Mouse (Mus musculus) thymus, postnatal 10 days (tissue): ENCODE data around the gene Ino80d.
"Not testable (repeated sequence)": the region's sequence is repeated elsewhere in the genome, so short reads cannot be mapped to it uniquely, and the experiment has no call there.

ENCODE experiments used
- DNase-seq, 2 experiments: peaks; one replicate each; pipeline ENCODE4 v3.0.0; 2021; ENCODE audit warnings: low spot score in 2 of 2

Gene Ino80d

DNA sequence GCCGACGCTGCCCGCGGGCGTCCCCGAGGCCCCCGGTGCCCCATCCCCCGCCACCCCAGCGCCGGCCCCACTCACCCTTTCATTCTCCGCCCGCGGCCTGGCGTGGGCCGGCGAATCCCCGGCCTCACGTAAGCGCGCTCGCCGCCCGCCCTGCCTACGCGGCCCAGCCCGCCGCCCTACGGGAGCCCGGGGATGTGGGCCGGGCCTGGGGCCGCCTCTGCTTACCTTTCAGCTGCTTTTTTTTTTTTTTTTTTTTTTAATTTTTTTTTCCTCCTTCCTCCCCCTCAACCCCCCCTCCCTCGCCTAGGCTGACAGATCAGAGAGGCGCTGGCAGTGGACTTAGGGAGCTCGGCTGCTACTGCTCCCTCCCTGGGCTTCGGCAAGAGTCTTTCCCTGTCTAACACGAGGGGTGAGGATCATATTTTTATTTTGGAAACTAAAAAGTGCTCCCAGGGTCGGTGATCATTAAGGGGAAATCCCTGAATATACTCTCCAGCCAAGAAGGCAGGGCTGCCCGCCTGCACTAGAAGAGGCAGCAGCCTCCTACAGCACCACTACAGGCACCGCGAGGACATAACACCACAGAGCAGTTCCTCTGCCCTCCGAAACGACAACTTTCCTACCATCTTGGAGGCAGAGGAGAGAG, at the start of gene Ino80d:
Ino80d (minus strand) TSS at position 532 of the 646 bp plus-strand sequence.
- DNase-seq = peak; percentile 70 to 75

DNA sequence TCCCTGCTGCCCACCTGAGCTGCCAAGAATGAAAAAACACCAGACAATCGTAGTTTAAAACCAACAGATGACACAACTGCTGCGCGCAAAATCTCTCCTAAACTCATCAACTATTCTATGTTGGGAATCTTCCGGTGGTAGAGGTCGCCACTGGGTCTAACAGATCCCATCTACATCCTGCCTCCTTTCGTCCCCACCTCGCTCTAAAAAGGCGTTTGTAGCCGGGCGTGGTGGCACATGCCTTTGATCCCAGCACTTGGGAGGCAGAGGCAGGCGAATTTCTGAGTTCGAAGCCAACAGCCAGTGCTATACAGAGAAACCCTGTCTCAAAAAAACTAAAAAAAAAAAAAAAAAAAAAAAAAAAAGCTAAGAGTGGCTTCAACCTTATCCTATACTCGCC, 25.8 kb upstream of the Ino80d start:
- no peak for DNase-seq

DNA sequence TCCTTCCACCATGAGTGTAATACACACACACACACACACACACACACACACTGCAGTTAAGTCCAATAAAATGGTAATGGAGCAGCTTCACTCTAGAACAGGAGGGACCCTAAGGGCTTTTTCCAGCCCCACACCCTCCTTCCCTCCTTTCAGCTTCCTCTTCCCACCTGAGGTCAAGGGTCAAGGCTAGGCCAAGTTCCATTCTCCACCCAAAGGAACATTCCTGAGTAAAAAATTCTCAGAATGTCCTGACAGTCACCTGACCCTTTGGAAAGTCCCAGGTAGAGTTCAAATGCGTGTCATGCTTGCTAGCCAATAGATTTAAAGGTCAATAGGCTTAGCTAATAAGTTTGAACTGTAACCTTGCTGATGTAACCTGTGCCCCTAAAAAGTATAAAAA, 24.1 kb upstream of the Ino80d start:
- not testable (repeated sequence) for DNase-seq

DNA sequence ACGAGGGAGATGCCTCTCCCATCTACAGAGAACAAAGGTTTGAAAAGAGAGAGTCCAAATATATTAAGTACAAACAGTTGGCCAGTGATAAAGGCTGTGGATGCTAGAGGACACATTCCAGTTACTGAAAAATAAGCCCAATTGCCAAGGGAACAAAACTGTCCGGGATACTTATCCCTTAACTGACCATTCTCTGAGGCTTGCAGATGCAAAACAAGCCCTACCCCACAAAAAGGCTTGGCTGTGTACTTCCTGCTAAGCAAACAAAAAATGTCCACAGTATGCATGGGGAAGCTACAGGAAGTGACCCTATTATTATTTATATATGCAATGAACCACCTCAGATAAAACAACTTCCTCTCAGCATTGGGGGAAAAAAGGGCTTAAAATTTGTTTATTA, 23.5 kb upstream of the Ino80d start:
- no peak for DNase-seq

DNA sequence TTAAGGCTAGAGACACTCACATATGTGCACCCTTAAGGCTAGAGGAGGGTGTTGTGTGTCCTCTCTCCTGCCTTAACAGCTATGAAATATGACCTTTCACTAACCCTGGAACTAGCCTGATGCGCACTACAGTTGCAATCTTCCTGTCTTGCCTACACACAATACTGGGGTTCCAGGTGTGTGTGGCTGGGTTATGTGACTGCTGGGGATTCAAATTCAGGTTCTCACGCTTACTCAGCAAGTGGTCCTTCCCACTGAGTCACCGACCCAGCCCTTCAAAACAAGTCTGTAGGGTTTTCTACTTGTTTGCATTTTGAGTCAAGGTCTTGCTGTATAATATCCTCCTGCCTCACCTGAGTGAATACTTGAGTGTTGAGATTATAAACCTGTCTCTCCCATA, 20.1 kb upstream of the Ino80d start:
- DNase-seq = no peak

DNA sequence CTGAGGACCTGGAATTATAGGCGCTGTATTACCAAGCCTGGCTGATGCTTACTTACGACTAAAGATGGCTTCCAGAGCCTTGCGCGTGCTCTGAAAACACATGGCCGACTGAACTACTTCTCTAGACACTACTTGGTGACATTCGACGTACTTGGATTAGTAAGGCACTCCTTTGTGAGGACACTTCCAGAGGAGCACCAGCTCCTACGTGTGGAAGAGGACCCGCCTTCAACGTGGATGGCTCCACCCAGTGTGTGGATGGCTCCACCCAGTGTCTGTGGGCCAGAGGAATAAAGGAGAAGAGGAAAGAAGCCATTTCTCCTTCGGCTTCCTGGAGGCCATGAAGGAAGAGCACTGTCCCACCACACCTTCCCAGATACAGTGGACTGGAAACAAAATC, 17.3 kb upstream of the Ino80d start:
- no peak for DNase-seq

DNA sequence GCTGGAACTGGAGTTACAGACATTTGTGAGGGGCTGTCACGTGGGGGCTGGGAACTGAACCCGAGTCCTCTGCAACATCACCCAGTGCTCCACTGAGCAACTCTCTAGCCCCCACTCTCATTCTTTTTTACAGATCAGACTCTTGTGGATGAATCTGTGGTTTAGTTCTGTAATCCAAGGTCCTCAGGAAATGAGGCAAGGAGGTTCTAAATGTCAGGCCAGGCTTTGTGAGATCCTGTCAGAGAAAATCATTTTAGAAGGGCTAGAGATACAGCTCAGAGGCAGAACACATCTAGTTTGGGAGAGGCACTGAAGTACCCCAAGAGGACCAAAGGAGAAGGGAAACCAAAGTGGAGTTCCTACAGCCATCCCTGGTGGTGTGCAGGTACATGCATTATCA, 16.4 kb upstream of the Ino80d start:
- DNase-seq = no peak

DNA sequence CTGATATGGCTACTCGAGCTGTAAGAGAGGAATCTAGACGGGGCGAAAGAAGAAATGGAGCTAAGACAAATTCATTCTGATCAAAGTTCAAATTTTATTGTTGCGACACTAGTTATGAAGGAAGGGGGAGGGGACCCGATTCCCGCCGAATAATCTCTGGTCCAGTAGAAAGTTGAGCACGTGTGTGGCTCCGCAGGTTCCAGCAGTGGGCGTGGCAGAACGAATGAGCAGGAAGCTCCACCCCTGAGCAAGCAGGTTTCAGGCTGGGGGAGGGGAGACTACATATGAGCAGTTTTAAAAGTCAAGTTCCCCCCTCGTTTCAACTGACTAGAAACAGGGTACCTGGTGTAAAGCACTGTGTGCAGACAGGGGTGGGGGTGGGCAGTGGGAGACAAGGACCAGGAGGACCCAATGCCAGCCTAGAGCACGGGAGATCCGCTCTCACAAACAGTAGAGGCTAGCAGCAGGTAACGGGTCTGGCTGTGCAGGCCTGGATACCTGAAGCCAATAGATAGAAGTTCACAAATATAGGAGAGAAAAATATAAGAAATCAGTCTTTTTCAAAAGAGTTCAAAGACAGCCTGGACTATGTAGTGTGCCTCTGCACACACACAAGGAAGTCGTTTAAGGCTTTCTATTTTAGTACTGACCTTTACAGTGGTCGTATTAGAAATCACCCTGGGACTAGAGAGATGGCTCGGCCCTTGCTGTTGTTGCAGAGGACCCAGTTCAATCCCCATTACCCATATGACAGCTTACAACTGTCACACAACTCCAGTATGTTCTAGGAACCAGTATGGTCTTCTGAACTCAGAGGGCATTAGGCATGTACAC, 15.6 kb upstream of the Ino80d start:
- DNase-seq = no peak

DNA sequence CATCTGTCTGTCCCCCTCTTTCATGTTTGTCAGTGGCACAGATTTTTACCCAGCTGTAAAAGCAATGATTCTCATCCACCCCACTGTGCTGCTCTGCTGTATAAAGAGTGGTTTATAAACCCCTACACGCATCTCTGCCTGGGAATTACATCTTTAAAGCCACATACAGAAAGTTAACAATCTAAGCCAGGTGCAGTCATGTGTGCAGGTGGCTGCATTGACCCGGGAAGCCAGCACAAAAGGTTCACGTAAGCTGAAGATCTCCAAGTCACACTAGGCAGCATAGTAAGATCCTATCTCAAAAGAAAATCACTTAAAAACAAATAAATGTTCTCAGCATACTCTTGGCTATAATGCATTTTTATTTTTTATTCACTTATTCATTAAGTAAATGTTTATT, 14.8 kb upstream of the Ino80d start:
- no peak for DNase-seq

DNA sequence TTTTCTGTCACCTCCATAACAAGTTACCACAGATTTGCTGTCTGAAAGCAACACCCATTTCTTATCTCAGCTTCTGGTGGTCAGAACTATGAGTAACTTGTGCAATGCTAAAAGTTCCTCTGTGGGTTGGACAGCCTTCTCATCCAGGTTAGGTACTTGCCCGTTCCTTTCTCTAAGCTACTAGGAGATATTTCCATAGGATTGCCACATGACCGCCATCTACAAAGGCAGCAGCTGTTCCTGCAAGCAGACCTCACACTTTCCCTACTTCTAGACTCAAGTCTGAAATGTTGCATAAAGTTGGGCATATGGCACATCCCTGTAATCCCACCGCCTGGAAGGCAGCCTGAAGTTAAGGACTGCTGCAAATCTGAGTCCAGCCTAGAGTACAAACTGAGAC, 11.7 kb upstream of the Ino80d start:
- DNase-seq = no peak

DNA sequence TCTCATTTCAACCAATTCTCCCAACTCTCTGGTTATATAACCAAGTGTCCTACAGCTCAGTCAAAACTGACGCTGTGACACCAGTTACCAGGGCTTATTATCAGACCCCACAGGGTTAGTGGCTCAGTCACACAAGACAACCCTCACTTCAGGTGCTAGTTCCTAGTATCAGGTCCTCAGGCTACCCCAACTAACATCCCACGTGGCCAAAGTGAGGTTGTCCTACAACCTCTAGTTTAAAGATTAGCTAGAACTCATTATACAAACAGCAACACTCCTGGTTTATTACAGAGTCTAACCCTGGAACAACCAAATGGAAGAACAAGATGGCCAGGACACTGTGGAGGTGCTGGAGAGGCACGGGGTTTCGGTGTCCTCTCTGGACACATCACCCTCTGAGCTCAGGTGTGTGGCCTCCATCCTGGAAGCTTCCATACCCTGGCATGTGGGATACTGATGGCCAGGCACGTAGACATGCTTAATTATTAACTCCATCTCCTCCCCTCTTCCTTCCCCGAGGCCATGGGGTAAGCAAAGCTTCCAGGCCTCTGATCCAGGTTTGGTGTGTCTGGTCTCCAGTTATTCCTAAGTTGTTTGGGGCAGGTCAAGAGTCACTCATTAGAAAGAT, 9.5 kb upstream of the Ino80d start:
- DNase-seq = no peak

DNA sequence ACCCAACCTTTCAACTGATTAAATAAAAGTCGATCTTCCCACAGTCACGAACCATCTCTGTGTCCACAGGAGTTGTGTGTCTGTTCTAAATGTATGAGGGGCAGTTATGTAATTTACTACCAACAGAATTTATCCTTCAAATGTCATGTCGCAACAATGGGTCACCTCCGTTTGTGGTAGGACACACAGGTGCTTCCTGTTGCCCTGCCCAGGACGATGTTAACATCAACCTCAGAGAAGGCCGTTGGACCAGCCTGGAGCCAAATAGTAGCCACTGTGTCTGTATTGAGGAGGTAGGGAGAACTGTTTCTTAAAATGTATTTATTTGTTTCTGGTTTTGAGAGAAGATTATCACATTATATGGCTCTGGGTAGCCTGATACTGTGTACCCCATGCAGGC, 7.5 kb upstream of the Ino80d start:
- DNase-seq = no peak

DNA sequence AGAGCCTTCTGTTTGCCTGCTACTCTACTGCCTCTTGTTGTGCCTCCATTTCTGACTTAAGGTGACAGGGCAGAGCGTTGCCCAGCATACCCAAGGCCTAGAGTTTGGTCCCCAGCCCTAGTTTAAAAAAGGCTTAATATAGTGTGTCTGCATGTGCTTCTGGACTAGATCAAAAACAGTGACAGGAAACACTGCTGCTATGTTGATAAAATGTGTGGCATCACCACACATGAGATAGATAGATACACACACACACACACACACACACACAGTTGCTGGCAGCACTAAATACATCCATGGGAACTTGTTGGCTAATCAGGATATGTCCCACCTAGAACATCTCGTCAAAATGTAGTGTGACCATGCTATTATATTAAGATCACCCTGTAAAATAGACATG, 5.9 kb upstream of the Ino80d start:
- no peak for DNase-seq

DNA sequence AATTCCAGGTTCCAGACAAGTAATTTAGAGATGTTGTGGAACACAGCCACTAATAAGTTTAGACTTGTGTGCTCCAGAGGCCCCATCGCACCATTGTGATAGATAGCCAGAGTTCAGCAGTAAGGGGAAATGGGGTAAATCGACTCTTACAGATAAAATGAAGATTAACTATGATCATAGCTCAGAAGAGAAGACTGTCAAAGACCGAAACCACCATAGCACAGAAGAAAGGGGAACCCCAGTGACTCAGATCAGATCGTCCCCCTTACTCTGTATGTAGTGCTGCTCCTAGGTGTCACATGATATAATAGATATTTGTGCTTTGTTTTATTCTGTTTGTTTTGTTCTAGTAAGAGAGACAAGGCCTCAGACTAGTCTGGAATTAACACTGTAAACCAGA, 5.2 kb upstream of the Ino80d start:
- DNase-seq = no peak

DNA sequence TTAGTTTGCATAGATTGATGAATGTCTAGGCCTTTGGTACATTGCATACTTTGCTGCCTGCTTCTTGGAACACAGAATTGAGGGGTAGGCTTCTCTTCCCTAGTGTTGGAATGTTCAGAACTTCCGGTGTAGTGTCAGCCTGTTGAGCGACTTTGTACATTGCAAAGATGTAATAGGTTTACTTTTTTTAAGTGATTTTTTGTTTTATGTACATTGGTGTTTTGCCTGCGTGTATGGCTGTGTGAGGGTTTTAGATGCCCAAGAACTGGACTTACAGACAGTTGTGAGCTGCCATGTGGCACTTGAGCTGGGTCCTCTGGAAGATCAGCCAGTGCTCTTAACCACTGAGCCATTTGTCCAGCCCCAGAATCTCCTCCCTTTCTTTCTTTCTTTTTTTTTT, 1.1 kb upstream of the Ino80d start:
- DNase-seq = no peak

DNA sequence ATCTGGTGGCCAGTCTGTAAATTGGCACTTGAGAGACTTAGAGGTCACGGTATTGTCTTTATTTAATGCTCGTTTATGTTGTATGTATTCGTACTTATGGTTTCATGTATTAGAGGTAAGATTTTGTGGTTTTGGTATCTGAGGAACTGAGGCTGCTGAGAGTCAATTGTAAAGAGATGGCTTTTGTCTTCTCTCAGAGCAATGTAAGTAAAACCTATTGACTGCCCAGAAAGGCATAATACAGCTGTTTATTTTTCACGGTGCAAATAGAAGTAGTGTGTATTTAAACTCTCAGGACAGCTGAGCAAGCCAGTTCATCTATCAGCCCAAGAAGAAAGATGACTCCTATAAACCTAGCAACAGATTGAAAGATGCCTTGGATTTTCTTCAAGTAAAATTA, 629 bp upstream of the Ino80d start:
- no peak for DNase-seq

DNA sequence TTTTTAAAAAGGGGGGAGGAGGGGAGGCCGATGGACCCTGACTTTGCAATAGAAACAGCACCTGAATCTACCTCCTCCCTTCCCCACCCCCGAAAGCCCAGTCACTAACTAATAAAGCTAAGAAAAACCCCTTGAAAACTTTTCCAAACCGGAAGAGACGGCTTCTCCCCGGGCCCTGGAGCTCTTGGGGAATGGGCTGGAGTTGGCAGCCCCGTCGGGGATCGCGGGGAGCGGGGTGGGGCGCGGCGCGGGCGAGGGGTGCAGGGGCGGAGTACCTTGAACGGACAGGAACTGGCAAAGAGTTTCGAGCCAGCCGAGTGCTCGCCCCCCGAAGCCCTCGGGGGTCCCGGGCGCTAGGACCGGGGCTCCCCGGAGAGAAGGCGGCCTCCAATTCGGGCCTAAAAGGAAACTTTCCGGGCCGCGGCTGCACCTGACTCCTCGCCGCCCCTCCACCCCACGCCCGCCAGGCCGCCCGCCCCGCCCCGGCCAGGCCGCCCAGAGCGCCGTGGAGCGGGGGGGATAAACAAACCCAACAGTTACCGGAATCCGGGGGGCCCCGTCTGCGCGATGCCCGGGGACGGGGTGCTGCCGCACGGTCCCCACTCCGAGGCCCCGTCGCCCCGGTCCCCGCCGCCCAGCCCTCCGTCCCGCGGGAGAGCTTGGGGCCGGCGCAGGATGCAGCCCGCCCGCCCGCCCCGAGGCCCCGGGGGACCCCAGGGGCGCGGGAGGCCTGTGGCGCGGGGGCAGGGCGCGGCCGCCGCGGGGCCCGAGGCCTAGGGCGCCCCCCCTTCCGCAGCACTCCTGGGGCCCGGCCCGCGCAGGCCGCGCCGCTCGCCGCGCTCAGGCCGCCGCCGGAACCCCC, 962 bp downstream of the Ino80d start:
- DNase-seq = peak; percentile 60 to 64

DNA sequence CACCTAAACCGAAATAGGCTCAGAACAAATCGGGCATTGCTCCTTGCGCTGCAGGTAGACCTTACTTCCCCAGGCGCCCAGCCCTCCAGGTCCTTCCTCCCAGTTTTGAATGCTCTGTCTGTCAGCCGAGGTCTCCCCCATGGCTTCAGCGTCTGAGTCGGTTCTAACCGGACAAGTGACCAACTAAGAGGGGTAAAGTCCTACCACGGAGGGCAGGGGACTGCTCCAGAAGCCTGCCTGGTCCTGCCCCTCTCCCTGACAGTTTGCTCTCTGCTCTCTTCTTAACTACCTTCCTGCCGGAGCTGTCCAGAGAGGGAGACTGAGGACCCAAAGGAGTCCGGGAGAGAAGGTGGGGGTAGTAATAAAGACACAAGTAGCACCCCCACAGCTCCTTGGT, 1.6 kb downstream of the Ino80d start:
- peak; percentile 27 to 28 for DNase-seq

DNA sequence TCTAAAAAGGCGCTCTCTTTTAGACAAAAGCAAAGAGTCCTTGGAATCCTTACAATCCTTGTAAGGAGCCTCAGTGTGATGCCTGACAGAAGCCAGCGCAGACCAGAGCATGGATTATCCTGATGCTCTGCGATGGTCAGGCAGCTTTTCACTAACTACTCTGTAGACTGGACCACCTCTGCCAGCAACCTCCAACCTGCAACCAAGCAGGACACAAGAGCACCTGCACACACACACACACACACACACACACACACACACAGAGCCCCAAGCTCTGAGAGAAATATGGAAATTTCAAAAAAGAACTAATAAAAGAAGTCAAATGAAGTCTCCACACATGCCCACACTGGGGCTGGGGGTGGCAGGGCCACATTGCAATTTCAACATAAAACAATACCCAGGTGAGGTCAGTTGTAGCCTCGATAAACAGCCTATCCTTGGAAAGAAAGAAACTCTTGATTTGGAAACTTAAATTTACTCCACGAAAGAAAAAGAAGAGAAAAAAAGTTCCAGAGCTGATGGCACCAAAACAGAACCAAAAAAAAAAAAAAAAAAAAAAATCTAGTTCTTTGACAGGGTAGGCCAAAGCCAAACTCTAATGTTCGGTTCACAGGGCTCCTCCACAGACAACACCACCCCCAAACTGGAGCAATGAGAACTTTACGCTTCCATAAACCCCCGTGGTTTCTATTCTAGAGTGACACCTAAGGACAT, 2.2 kb downstream of the Ino80d start:
- no peak for DNase-seq

DNA sequence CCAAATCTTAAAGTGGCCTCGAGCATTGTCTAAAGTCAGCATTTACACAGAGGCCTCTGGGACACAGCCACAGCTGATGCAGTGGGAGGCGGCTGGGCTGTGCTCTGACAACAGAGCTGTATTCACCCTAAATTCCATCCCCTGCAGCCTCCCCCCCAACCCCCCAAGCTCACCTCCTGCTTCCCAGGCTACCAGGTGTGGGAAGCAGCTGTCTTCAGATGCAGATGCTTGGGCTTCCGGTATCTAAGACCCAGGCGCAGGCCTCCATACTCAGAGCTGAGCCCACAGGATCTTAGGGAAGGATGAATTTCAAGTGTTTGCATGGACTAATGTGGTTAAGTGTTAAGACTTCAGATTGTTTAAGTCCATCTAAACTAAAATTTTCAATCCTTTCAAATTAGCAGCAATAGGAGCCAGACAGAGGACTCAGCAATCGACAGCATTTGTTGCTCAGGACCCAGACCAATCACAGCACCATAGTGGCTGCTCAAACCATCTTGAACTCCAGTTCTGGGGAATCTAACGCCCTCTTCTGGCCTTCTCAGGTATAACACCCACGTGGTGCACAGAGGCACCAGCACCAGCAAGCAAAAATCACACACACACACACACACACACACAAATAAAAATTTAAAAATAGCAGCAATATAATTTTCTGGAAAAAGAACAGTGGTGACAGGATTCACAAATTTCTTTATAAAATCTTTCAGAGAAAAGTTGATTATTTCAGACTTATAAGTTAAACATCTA, 3.8 kb downstream of the Ino80d start:
- peak; percentile 32 to 48 for DNase-seq
